Mouse (Mus musculus): Measurements from ENCODE around the gene Snip1.

The Snip1 gene

DNA sequence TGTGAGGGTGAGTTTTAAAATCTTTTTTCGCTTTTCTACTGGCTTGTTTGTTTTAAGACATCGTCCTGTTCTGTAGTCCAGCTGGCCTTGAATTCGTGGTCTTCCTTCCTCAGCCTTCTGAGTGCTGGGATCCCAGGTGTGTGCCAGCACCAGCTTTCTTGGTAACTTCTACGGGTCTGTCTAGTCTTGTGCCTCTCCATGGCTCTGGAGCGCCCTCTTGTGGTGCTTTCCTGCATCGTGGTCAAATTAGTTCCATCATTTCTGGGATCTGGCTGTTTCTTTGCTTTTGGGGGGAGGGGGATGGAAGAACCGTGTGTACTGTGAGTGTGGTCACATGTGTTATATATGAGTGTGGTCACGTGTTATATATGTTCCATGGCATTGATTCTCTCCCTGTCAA lies 33.0 kb downstream of the Snip1 start:
- ATAC-seq (ENCODE audit: low TSS enrichment) = peak; percentile 47; the same call in 1 of the 2 replicates

GRCm38 (mm10) chr4:125101334-125101733 lies 34.9 kb downstream of the Snip1 start:
- ATAC-seq (ENCODE audit: low TSS enrichment) = peak; percentile 78

DNA sequence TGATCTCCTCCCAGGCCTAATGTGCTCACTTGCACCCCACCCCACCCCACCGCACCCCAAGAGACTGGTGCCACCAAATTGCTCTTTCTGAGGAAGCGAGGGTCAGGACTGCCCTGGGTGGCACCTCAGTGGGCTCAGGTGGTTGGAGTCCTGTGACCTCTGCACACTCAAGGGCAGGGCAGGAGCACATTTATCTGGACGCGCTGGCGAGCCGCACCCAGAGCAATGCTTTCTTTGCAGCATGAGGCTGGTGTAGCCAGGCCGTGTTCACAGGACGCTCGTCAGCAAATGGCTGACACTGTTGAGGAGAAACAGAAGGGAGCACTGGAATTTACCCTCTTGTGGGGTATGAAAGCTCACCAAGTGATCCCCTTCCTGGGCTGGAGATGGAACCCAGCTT lies 38.9 kb downstream of the Snip1 start:
- no peak for ATAC-seq (ENCODE audit: low TSS enrichment)

DNA sequence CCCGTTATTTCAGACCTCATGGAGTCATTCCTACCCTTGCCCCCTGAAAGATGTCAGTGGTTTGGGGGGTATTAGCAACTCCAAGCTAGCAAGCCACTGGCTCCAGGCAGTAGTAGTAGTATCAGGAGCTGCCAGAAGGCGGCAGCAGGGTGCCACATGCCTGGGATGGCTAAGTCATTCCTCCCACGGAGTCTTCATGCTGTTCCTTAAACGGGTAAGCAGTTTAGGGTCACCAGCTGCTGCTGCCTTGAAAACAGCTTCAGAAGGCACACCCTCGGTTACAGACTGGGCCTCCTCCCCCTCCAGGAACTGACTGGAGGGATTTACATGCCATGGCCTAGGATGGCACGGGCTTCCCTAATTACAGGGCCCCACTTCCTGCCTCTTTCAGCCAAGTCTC lies 48.2 kb downstream of the Snip1 start:
- ATAC-seq (ENCODE audit: low TSS enrichment) = peak; percentile 73

- no peak for ATAC-seq (ENCODE audit: low TSS enrichment)
Measured at GRCm38 (mm10) chr4:125115081-125115480, 48.6 kb downstream of the Snip1 start.

- peak; percentile 26; the same call in 1 of the 2 replicates for ATAC-seq (ENCODE audit: low TSS enrichment)
Measured at GRCm38 (mm10) chr4:125115710-125116089, 49.2 kb downstream of the Snip1 start.

GRCm38 (mm10) chr4:125116090-125116861 lies 49.8 kb downstream of the Snip1 start:
- peak; percentile 45 for ATAC-seq (ENCODE audit: low TSS enrichment)

GRCm38 (mm10) chr4:125116929-125117328 lies 50.5 kb downstream of the Snip1 start:
- ATAC-seq (ENCODE audit: low TSS enrichment) = no peak

- no peak for ATAC-seq (ENCODE audit: low TSS enrichment)
Measured at GRCm38 (mm10) chr4:125117902-125118320, 51.4 kb downstream of the Snip1 start.

GRCm38 (mm10) chr4:125119070-125119469 lies 52.6 kb downstream of the Snip1 start:
- no peak for ATAC-seq (ENCODE audit: low TSS enrichment)

GRCm38 (mm10) chr4:125119721-125120120 lies 53.2 kb downstream of the Snip1 start:
- no peak for ATAC-seq (ENCODE audit: low TSS enrichment)

GRCm38 (mm10) chr4:125122431-125123278 lies 56.2 kb downstream of the Snip1 start:
- ATAC-seq (ENCODE audit: low TSS enrichment) = no peak

DNA sequence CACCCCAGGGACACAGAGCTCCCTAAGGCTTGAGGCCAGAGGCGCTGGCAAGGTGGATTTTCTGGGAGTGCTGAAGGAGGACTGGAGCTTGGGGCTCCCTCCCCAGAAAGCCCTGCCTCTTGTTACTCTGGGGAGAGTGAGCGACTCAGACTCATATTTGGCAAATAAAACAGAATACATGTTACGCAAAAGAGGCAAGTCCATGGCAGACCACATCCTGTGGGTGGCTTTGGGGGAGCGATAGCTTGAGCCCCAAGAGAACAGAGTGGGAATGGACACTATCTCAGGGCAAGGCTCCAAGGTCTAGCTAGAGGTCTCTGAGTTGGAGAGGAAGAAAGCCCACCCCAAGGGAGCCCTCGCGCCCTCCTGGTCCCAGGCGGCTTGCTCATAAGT lies 56.8 kb downstream of the Snip1 start:
- ATAC-seq (ENCODE audit: low TSS enrichment) = no peak

All from frontal cortex, adult (tissue).